Mouse (Mus musculus) thymus, adult 2 months (tissue): ENCODE measurements around the gene Slc25a36. TPM values are rescaled to one million over a fixed set of nuclear protein-coding genes. Genes with fewer than 3 reads are reported as not detected.

Experiments used
- DNase-seq: peaks from one replicate; pipeline ENCODE4 v3.0.0; 2021
- H3K27ac ChIP-seq: fragments of 200-500 bp; 2 replicates; pipeline ENCODE4 v1.5.1; 2012; ENCODE audit warnings: low read length, control low read depth; ENCODE audit not compliant: control insufficient read depth, insufficient read depth
- H3K27me3 ChIP-seq: fragments of 200-500 bp; 2 replicates; pipeline ENCODE4 v1.6.1; 2012; ENCODE audit warnings: mild to moderate bottlenecking, low read length, moderate library complexity, mixed read lengths; ENCODE audit not compliant: control insufficient read depth, insufficient read depth
- H3K36me3 ChIP-seq: fragments of 200-500 bp; 2 replicates; pipeline ENCODE4 v1.6.1; 2012; ENCODE audit warnings: mild to moderate bottlenecking, low read length, moderate library complexity; ENCODE audit not compliant: control insufficient read depth, insufficient read depth
- H3K4me1 ChIP-seq: fragments of 200-500 bp; replicated peaks from 2 replicates; pipeline ENCODE4 v1.6.1; 2012; ENCODE audit warnings: low read length; ENCODE audit not compliant: control insufficient read depth, insufficient read depth
- H3K4me3 ChIP-seq: fragments of 200-500 bp; 2 replicates; pipeline ENCODE4 v1.5.1; 2012; ENCODE audit warnings: mild to moderate bottlenecking, low read length, control low read depth, moderate library complexity; ENCODE audit not compliant: control insufficient read depth, insufficient read depth
- CTCF ChIP-seq: fragments of 200-500 bp; IDR thresholded peaks from 2 replicates; pipeline ENCODE4 v1.5.1; 2012; ENCODE audit warnings: mild to moderate bottlenecking, control low read depth, low read length, moderate library complexity, borderline replicate concordance; ENCODE audit not compliant: control insufficient read depth, poor library complexity, insufficient read depth; ENCODE audit errors: extremely low read depth
- POLR2A ChIP-seq: fragments of 200-500 bp; IDR thresholded peaks from 2 replicates; pipeline ENCODE4 v1.6.1; 2012; ENCODE audit warnings: mild to moderate bottlenecking, low read length, control low read depth, moderate library complexity; ENCODE audit not compliant: control insufficient read depth, poor library complexity, insufficient read depth; ENCODE audit errors: extremely low read depth
- WGBS: fragments of 180-500 bp; shearing (Covaris S2); methylation state at CpG from one replicate; pipeline ENCODE4 v1.1.7; 2018; 5-methylcytosine and 5-hydroxymethylcytosine counted together
- polyA plus RNA-seq: library from polyadenylated mRNA; depleted of rRNA; stranded (reverse); fragments of >200 nt; gene quantifications from 2 replicates; pipeline ENCODE4 v1.2.3, GENCODE M21; 2012

Gene Slc25a36
- polyA plus RNA-seq, 1 experiment = 16.1 TPM

DNA sequence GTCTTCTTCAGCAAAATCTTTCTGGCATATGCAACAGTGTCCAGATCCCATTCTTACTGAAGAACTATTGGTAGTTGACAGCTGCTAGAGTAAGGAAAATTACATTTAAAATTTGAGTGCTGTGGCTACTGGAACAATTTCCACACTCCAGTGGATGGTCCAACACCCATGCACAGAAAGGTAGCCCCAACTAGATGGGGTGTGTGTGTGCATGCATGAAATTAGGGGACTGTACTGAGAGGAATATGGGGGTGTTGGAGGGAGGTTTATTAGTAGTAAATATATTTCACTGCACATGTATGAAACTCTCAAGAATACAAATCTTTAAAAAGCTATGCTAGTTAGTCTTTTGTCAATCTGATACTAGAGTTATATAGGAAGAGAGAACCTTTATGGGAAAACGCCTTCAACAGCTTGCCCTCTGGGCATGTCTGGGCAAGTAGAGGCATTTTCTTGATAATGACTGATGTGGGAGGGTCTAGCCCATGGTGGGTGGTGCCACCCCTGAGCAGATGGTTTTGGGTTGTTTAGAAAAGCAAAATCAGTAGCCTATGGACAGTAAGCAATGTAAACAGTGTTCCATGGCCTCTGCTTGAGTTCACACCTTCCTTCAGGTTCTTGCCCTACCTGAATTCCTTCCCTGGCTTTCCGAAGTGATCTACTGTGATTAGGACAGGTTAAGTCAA is 7.4 kb downstream of the Slc25a36 start:
- Histone ChIP-seq H3K4me1 (peaks cover 3% of the 10 kb centered on the region), H3K36me3 (peaks cover 5% of the 10 kb centered on the region; the same call in 1 of the 2 replicates), H3K27me3 (no peaks in the 10 kb centered on the region), H3K27ac (no peak overlapping the region), H3K4me3 (no peak overlapping the region)
- no peak for DNase-seq
- 94% methylated on average over 2 of the region's 2 CpGs for WGBS
- TF ChIP-seq POLR2A = no peak
- TF ChIP-seq CTCF = no peak

DNA sequence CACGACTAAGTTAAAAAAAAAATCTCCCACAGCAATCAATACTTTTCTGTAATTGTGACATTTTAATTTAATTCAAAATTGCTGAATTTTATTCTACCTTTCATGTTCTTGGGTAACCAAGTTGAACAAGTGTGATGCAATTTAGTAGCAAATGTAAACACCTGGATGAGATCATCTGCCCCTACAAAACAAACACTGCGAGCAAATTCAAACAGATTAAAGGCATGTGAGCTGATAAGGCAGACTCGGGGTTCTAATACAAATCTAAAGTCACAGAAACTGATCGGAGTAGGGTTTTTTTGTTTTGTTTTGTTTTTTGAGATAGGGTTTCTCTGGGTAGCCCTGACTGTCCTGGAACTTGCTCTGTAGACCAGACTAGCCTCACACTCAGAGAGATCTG is 12.0 kb downstream of the Slc25a36 start:
- 97% methylated on average over 4 of the region's 4 CpGs for WGBS
- Histone ChIP-seq H3K4me3 (no peak overlapping the region), H3K27ac (no peak overlapping the region), H3K36me3 (peaks cover 21% of the 10 kb centered on the region), H3K4me1 (no peaks in the 10 kb centered on the region; the same call in 1 of the 2 replicates), H3K27me3 (no peaks in the 10 kb centered on the region)
- TF ChIP-seq POLR2A (no peak), CTCF (no peak)
- DNase-seq = no peak

DNA sequence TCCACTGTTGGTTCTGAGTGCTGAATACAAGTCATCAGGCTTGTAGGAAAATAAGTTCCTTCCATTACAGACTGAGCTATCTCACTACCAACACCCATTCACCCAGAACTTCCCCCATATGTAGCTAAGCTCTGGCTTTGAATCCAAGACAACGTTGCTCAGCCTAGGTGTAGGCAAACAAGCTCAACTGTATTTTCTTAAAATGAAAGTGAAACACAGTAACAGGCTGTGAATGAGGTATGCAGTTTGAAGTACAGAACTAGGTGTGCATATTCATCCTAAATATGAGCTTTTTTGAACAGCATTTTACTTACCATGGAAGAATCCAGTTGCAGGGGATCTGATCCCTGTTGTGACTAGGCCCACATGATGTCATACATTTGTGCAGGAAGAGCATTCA is 14.8 kb downstream of the Slc25a36 start:
- Histone ChIP-seq H3K4me1 (no peaks in the 10 kb centered on the region), H3K27ac (no peak overlapping the region), H3K4me3 (no peak overlapping the region), H3K36me3 (peaks cover 35% of the 10 kb centered on the region), H3K27me3 (no peaks in the 10 kb centered on the region)
- DNase-seq = no peak
- TF ChIP-seq CTCF (no peak), POLR2A (no peak)
- WGBS = 33% methylated on average over 1 of the region's 1 CpGs

DNA sequence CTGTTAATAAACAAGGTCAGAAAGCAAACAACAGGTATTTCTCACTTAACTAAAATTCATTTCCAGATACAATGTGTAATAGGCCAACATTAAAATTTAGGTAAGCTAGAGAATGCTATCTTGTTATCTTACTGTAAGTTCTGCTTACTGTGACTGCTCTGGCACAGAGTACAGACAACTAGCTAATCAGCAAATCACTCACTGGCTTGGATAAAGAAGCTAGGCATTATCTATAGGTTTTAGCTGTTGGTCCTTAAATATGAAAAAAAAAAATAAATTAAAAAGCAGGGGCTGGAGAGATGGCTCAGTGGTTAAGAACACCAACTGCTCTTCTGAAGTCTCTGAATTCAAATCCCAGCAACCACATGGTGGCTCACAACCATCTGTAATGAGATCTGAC is 23.1 kb downstream of the Slc25a36 start:
- H3K27me3 ChIP-seq = no peaks in the 10 kb centered on the region
- TF ChIP-seq CTCF (no peak), POLR2A (no peak)
- H3K4me3 ChIP-seq = no peak overlapping the region
- no peak for DNase-seq
- H3K4me1 ChIP-seq = no peaks in the 10 kb centered on the region
- peaks cover 11% of the 10 kb centered on the region for H3K36me3 ChIP-seq
- H3K27ac ChIP-seq = no peak overlapping the region

DNA sequence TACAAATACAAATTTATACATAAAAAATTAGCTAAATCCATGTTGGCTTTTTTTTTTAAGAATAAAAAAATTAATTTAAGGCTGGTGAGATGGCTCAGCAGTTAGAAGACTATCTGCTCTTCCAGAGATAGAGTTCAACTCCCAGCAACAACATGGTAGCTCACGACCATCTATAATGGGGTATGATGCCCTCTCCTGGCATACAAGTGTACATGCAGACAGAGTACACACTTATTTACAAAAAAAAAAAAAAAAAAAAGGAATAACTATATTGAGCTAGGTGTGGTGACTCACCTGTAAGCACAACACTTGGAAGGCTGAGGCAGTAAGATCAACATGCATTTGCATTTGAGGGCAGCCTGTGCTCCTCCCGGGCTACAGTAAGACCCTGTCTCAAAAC is 26.3 kb downstream of the Slc25a36 start:
- TF ChIP-seq CTCF = no peak
- TF ChIP-seq POLR2A = no peak
- Histone ChIP-seq H3K27ac (no peak overlapping the region), H3K4me3 (no peak overlapping the region), H3K27me3 (no peaks in the 10 kb centered on the region), H3K36me3 (peaks cover 8% of the 10 kb centered on the region; the same call in 1 of the 2 replicates), H3K4me1 (no peaks in the 10 kb centered on the region)
- WGBS = 93% methylated on average over 2 of the region's 2 CpGs
- no peak for DNase-seq

DNA sequence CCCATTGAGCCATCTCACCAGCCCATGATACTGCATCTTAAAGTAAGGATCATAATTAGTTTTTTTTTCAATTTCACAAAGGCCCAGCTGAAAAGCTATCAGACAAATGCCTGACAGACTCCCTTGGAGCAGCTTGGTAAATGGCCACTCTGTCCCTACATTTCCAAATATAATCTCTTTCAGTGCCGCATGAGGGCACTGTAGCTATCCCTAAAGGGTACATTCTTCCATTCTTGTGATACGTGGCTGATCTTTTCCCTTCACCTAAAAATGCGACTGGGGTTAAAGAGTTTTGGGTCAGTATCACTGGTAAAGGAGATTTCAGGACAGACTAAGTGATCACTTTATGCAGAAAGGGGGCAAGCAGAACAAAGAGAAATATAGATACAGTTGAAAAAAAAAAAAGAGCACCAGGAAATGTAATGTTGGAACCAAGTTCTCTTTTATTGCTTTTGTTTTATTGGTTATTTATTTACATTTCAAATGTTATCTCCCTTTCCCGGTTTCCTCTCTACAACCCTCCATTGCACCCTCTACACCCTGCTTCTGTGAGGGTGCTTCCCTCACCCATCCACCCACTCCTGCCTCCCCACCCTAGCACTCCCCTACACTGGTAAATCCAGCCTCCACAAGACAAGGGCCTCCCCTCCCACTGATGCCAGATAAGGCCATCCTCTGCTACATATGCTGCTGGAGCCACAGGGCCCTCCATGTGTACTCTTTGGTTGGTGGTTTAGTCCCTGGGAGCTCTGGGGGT is 29.7 kb downstream of the Slc25a36 start:
- Histone ChIP-seq H3K4me3 (no peak overlapping the region), H3K27me3 (no peaks in the 10 kb centered on the region), H3K36me3 (peaks cover 18% of the 10 kb centered on the region), H3K4me1 (no peaks in the 10 kb centered on the region), H3K27ac (no peak overlapping the region)
- WGBS = 98% methylated on average over 4 of the region's 4 CpGs
- DNase-seq = no peak
- TF ChIP-seq POLR2A (no peak), CTCF (no peak)

DNA sequence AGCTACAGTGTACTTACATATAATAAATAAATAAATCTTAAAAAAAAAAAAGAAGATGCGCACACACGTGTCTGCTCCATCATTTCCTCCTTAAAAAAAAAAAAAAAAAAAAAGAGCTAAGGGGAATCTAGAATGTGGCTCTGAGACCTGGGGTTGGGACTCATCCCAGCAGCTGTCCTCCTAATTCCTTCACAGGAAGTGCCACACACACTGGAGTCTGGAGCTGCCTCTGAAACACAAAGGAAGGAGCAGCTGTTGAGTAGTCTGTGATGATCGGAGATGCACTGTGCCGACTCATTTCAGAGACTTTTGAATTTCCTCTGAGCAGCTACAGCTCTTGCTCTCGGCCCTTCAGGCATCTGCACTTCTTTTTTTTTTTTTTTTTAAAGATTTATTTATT is 41.0 kb downstream of the Slc25a36 start:
- 83% methylated on average over 5 of the region's 5 CpGs for WGBS
- TF ChIP-seq POLR2A (no peak), CTCF (no peak)
- Histone ChIP-seq H3K4me1 (no peaks in the 10 kb centered on the region), H3K27ac (no peak overlapping the region), H3K4me3 (no peak overlapping the region), H3K27me3 (no peaks in the 10 kb centered on the region), H3K36me3 (0 out of 2 replicates have a peak, but pooled peaks cover 4% of the 10 kb centered on the region)
- DNase-seq = no peak
